Mouse (Mus musculus): ENCODE data around the gene Sox6.

DNA sequence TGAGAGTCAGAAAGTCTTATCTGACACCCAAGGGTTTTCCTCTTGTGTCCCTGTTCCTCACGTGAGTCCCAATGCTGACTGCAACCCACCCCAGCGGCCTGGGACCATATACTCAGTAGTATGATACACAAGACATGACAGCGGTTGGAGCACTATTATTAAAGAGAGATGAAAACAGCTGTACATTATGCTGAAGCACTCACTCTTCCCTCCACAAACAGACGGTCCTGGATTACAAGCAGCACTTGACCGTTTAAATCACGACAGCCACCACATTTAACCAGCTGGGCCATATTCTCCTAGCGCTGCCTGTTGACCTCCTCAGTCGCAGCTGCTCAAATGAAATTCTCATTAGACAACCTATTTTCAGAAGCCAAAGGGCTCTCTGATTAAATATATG is 272.3 kb downstream of the Sox6 start:
- TF ChIP-seq CTCF (IDR thresholded peaks at IDR 0.05; ENCODE audit: extremely low read depth, insufficient read depth, insufficient read length, insufficient replicate concordance) = no peak
- TF ChIP-seq POLR2A (IDR thresholded peaks at IDR 0.05; ENCODE audit: low read depth, low read length) = no peak
